Mouse (Mus musculus) c-Kit-negative CD71-positive TER-119-positive erythroid progenitor cells, embryonic 14.5 days (primary cell): Measurements from ENCODE around the gene Cnn3.
A peak's percentile ranks its signal among the peaks of the same experiment; 100 is the strongest.

Experiments used
- DNase-seq: peaks from one replicate; pipeline ENCODE4 v3.0.0-alpha.2; 2013; ENCODE audit warnings: low read depth, low spot score

Gene Cnn3

GRCm38 (mm10) chr3:121490941-121491340, 64.6 kb downstream of the Cnn3 start:
- no peak for DNase-seq

- DNase-seq = no peak
Measured at GRCm38 (mm10) chr3:121492026-121492425, 65.7 kb downstream of the Cnn3 start.

GRCm38 (mm10) chr3:121493997-121494421, 67.7 kb downstream of the Cnn3 start:
- DNase-seq = no peak

DNA sequence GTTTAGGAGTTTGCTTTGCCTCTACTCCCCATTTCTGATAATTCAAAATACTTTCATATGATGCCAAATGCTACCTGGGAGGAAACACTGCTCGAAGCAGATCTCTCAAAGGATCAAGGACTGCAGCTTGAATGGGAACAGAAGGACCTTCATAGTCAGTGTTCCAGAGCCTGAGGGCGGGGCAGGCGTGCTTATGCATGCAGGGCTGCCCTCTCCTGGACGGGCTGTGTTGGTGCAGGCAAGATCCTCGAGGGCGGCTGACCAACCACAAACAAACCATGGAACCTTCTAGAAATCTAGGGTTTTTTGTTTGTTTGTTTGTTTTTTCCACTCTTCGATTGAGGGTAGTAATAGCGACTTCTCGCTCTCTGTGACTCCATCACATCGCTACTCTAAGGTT, 73.9 kb downstream of the Cnn3 start:
- DNase-seq = peak; percentile 4

DNA sequence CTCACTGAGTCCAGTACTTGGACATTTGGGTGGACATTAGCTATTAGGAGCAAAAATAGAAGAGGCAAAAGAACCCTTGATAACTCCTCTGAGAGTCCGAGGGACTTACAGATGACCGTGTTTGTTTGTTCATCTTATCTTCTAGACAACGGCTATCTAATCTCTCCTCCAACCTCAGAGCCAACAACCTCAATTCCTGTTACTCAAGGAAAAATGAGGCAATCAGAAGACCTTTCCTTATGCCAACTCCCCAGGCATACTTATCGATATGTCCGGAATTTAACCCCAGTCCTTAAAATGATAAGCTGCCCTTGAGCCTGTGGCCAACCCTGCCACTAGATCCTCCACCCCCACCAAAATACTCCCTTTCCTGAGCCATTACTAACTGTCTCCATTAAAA, 74.4 kb downstream of the Cnn3 start:
- DNase-seq = no peak

- no peak for DNase-seq
Measured at GRCm38 (mm10) chr3:121504927-121505487, 78.7 kb downstream of the Cnn3 start.

DNA sequence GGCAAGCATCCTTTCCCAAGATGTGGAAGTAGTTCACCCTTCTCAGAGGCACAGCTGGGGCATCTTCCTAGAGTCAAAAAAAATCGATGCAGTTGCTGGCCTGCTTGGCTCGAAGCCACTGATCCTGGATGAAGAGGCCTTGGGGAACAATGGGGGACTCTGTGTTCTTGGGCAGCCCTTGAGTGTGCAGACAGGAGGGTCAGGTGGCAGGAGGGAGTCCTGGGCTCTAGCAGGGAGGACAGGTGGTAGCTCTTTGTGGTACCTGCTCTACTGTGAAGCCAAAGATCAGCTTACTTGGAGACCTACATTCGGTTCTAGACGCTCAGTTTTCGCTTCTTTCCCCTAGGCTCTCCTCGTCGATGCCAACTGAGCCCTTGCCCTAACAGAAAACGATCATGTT, 79.9 kb downstream of the Cnn3 start:
- no peak for DNase-seq

DNA sequence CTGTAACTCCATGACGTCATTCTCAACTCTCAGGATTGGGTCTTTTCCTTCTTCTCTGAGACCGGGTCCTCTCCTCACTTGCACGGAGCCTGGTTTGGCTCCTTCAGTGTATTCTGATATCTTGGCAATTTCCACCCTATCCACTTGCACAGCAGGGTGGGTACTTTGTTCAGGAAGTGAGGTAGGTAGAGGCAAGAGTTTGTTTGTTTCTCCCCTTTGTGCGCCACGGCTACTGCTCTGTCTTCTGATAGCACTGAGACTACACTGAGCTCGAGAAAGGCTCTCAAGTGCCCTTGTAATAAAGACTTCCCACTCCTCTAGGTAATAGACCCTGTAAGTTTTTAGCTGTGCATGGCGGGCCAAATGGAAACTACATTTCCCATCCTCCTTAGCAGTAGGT, 80.5 kb downstream of the Cnn3 start:
- DNase-seq = no peak

GRCm38 (mm10) chr3:121507678-121508077, 81.4 kb downstream of the Cnn3 start:
- no peak for DNase-seq
